Mouse (Mus musculus) embryonic fibroblast, embryonic 13.5 days (primary cell): ENCODE results near the gene Ror2.

ENCODE experiments used
- CTCF ChIP-seq: IDR thresholded peaks from 2 replicates; pipeline ENCODE4 v1.5.1; 2011; ENCODE audit warnings: mild to moderate bottlenecking, control low read depth, low read length, moderate library complexity, borderline replicate concordance; ENCODE audit not compliant: insufficient read depth
- POLR2A ChIP-seq: IDR thresholded peaks from 2 replicates; pipeline ENCODE4 v1.6.1; 2011; ENCODE audit warnings: low read depth, mild to moderate bottlenecking, control low read depth, low read length, moderate library complexity

DNA sequence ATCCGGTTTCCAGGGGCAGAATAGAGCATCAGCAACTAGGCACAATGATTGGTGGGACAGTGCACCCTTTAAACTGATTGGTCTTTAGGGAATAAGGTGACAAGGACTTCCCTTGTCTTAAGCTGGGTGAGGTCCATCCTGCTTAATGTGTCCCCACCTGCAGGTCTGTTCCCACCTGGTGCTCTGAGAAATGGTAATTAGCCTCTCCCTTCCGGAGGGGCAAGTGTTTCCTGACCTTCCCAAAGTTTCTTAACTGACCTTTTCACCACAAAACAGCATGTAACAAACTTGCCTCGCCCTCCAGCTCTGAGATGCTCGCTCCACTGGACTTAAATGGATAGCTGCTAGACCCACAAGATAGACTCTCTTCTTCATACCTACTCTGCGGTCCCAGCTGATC, 101.8 kb downstream of the Ror2 start:
- TF ChIP-seq CTCF (no peak), POLR2A (no peak)
